Mouse (Mus musculus): ENCODE results near the gene Med20. TPM values are rescaled to one million over a fixed set of nuclear protein-coding genes. Genes with fewer than 3 reads are reported as not detected.

The Med20 gene
- 30.5 and 34.9 TPM in 2 replicates for polyA plus RNA-seq (2015; fragmentation: Nextera tagmentation; extraction: Ambion mirVana)

- Histone ChIP-seq H3K36me3 (ENCODE audit: control insufficient read depth, insufficient read depth) (peaks cover 21% of the 10 kb centered on the region), H3K27me3 (ENCODE audit: control insufficient read depth, insufficient read depth, low read length) (no peaks in the 10 kb centered on the region), H3K4me3 (ENCODE audit: low read length) (peak within 1 kb of the TSS; percentile 97), H3K9ac (ENCODE audit: low read length) (peak within 1 kb of the TSS; percentile 92), H3K27ac (ENCODE audit: low read length) (peak within 1 kb of the TSS; percentile 71), H3K4me2 (ENCODE audit: low read depth, low read length) (peak within 1 kb of the TSS; percentile 92), H3K9me3 (replicated peaks; ENCODE audit: control insufficient read depth, low read length) (no peaks in the 10 kb centered on the region), H3K4me1 (ENCODE audit: control insufficient read depth, insufficient read depth, low read length) (peaks cover 20% of the 10 kb centered on the region)
- ATAC-seq (replicated peaks; ENCODE audit: extremely low read depth, insufficient read depth, low FRiP score): peak; percentile 95
- WGBS: under 1% methylated on average over 59 of the region's 59 CpGs
Observed at GRCm38 (mm10) chr17:47610849-47611660, at the start of gene Med20, which contains the start of the genes Bysl and Gm20517. TSS of gene Med20 (plus strand) at chr17:47611582. TSS of gene Bysl (minus strand) at chr17:47611492. TSS of gene Gm20517 (plus strand) at chr17:47611589.

- no peak for ATAC-seq (replicated peaks; ENCODE audit: extremely low read depth, insufficient read depth, low FRiP score)
- Histone ChIP-seq H3K36me3 (ENCODE audit: control insufficient read depth, insufficient read depth) (no peaks in the 10 kb centered on the region), H3K27ac (ENCODE audit: low read length) (no peak overlapping the region), H3K4me2 (ENCODE audit: low read depth, low read length) (no peak overlapping the region), H3K9me3 (replicated peaks; ENCODE audit: control insufficient read depth, low read length) (no peaks in the 10 kb centered on the region), H3K27me3 (ENCODE audit: control insufficient read depth, insufficient read depth, low read length) (no peaks in the 10 kb centered on the region), H3K9ac (ENCODE audit: low read length) (no peak overlapping the region), H3K4me3 (ENCODE audit: low read length) (no peak overlapping the region), H3K4me1 (ENCODE audit: control insufficient read depth, insufficient read depth, low read length) (peaks cover 7% of the 10 kb centered on the region)
- 84% methylated on average over 6 of the region's 6 CpGs for WGBS
Observed at GRCm38 (mm10) chr17:47562875-47563274, 48.5 kb upstream of the Med20 start.

- ATAC-seq (replicated peaks; ENCODE audit: extremely low read depth, insufficient read depth, low FRiP score): no peak
- WGBS: 53% methylated on average over 5 of the region's 5 CpGs
- Histone ChIP-seq H3K36me3 (ENCODE audit: control insufficient read depth, insufficient read depth) (no peaks in the 10 kb centered on the region), H3K4me3 (ENCODE audit: low read length) (no peak overlapping the region), H3K27me3 (ENCODE audit: control insufficient read depth, insufficient read depth, low read length) (no peaks in the 10 kb centered on the region), H3K27ac (ENCODE audit: low read length) (no peak overlapping the region), H3K4me1 (ENCODE audit: control insufficient read depth, insufficient read depth, low read length) (peaks cover 5% of the 10 kb centered on the region), H3K9me3 (replicated peaks; ENCODE audit: control insufficient read depth, low read length) (no peaks in the 10 kb centered on the region), H3K4me2 (ENCODE audit: low read depth, low read length) (no peak overlapping the region), H3K9ac (ENCODE audit: low read length) (no peak overlapping the region)
Observed at GRCm38 (mm10) chr17:47564612-47565011, 46.8 kb upstream of the Med20 start.

GRCm38 (mm10) chr17:47566133-47566532 is 45.2 kb upstream of the Med20 start:
- ATAC-seq (replicated peaks; ENCODE audit: extremely low read depth, insufficient read depth, low FRiP score): no peak
- no peaks in the 10 kb centered on the region for H3K27me3 ChIP-seq (ENCODE audit: control insufficient read depth, insufficient read depth, low read length)
- no peak overlapping the region for H3K9ac ChIP-seq (ENCODE audit: low read length)
- no peak overlapping the region for H3K4me3 ChIP-seq (ENCODE audit: low read length)
- no peaks in the 10 kb centered on the region for H3K9me3 ChIP-seq (replicated peaks; ENCODE audit: control insufficient read depth, low read length)
- H3K27ac ChIP-seq (ENCODE audit: low read length): no peak overlapping the region
- H3K4me2 ChIP-seq (ENCODE audit: low read depth, low read length): no peak overlapping the region
- H3K36me3 ChIP-seq (ENCODE audit: control insufficient read depth, insufficient read depth): no peaks in the 10 kb centered on the region
- no peaks in the 10 kb centered on the region for H3K4me1 ChIP-seq (ENCODE audit: control insufficient read depth, insufficient read depth, low read length)
- 47% methylated on average over 2 of the region's 2 CpGs for WGBS

GRCm38 (mm10) chr17:47567271-47567670 is 44.1 kb upstream of the Med20 start:
- no peaks in the 10 kb centered on the region for H3K9me3 ChIP-seq (replicated peaks; ENCODE audit: control insufficient read depth, low read length)
- H3K4me2 ChIP-seq (ENCODE audit: low read depth, low read length): no peak overlapping the region
- peak overlapping the region; percentile 72 for H3K27ac ChIP-seq (ENCODE audit: low read length)
- H3K4me1 ChIP-seq (ENCODE audit: control insufficient read depth, insufficient read depth, low read length): no peaks in the 10 kb centered on the region
- no peaks in the 10 kb centered on the region for H3K36me3 ChIP-seq (ENCODE audit: control insufficient read depth, insufficient read depth)
- no peaks in the 10 kb centered on the region for H3K27me3 ChIP-seq (ENCODE audit: control insufficient read depth, insufficient read depth, low read length)
- WGBS: 60% methylated on average over 3 of the region's 3 CpGs
- peak; percentile 80 for ATAC-seq (replicated peaks; ENCODE audit: extremely low read depth, insufficient read depth, low FRiP score)
- H3K4me3 ChIP-seq (ENCODE audit: low read length): no peak overlapping the region
- no peak overlapping the region for H3K9ac ChIP-seq (ENCODE audit: low read length)

- no peak overlapping the region for H3K4me3 ChIP-seq (ENCODE audit: low read length)
- H3K36me3 ChIP-seq (ENCODE audit: control insufficient read depth, insufficient read depth): no peaks in the 10 kb centered on the region
- no peak overlapping the region for H3K9ac ChIP-seq (ENCODE audit: low read length)
- no peak for ATAC-seq (replicated peaks; ENCODE audit: extremely low read depth, insufficient read depth, low FRiP score)
- no peaks in the 10 kb centered on the region for H3K27me3 ChIP-seq (ENCODE audit: control insufficient read depth, insufficient read depth, low read length)
- no peaks in the 10 kb centered on the region for H3K9me3 ChIP-seq (replicated peaks; ENCODE audit: control insufficient read depth, low read length)
- H3K27ac ChIP-seq (ENCODE audit: low read length): no peak overlapping the region
- no peaks in the 10 kb centered on the region for H3K4me1 ChIP-seq (ENCODE audit: control insufficient read depth, insufficient read depth, low read length)
- WGBS: 80% methylated on average over 3 of the region's 3 CpGs
- H3K4me2 ChIP-seq (ENCODE audit: low read depth, low read length): no peak overlapping the region
Observed at GRCm38 (mm10) chr17:47568389-47568788, 43.0 kb upstream of the Med20 start.

- Histone ChIP-seq H3K9ac (ENCODE audit: low read length) (no peak overlapping the region), H3K4me1 (ENCODE audit: control insufficient read depth, insufficient read depth, low read length) (no peaks in the 10 kb centered on the region), H3K9me3 (replicated peaks; ENCODE audit: control insufficient read depth, low read length) (no peaks in the 10 kb centered on the region), H3K4me3 (ENCODE audit: low read length) (no peak overlapping the region), H3K4me2 (ENCODE audit: low read depth, low read length) (no peak overlapping the region), H3K27ac (ENCODE audit: low read length) (no peak overlapping the region), H3K27me3 (ENCODE audit: control insufficient read depth, insufficient read depth, low read length) (no peaks in the 10 kb centered on the region), H3K36me3 (ENCODE audit: control insufficient read depth, insufficient read depth) (no peaks in the 10 kb centered on the region)
- no peak for ATAC-seq (replicated peaks; ENCODE audit: extremely low read depth, insufficient read depth, low FRiP score)
- 89% methylated on average over 10 of the region's 10 CpGs for WGBS
Observed at GRCm38 (mm10) chr17:47568951-47569527, 42.3 kb upstream of the Med20 start.

GRCm38 (mm10) chr17:47571621-47572020 is 39.8 kb upstream of the Med20 start:
- H3K4me3 ChIP-seq (ENCODE audit: low read length): no peak overlapping the region
- H3K4me2 ChIP-seq (ENCODE audit: low read depth, low read length): no peak overlapping the region
- no peak overlapping the region for H3K27ac ChIP-seq (ENCODE audit: low read length)
- no peaks in the 10 kb centered on the region for H3K4me1 ChIP-seq (ENCODE audit: control insufficient read depth, insufficient read depth, low read length)
- no peak overlapping the region for H3K9ac ChIP-seq (ENCODE audit: low read length)
- ATAC-seq (replicated peaks; ENCODE audit: extremely low read depth, insufficient read depth, low FRiP score): no peak
- WGBS: 58% methylated on average over 7 of the region's 7 CpGs
- no peaks in the 10 kb centered on the region for H3K36me3 ChIP-seq (ENCODE audit: control insufficient read depth, insufficient read depth)
- no peaks in the 10 kb centered on the region for H3K9me3 ChIP-seq (replicated peaks; ENCODE audit: control insufficient read depth, low read length)
- no peaks in the 10 kb centered on the region for H3K27me3 ChIP-seq (ENCODE audit: control insufficient read depth, insufficient read depth, low read length)

GRCm38 (mm10) chr17:47572436-47572835 is 38.9 kb upstream of the Med20 start:
- no peak overlapping the region for H3K27ac ChIP-seq (ENCODE audit: low read length)
- no peaks in the 10 kb centered on the region for H3K9me3 ChIP-seq (replicated peaks; ENCODE audit: control insufficient read depth, low read length)
- no peak for ATAC-seq (replicated peaks; ENCODE audit: extremely low read depth, insufficient read depth, low FRiP score)
- H3K36me3 ChIP-seq (ENCODE audit: control insufficient read depth, insufficient read depth): no peaks in the 10 kb centered on the region
- H3K4me2 ChIP-seq (ENCODE audit: low read depth, low read length): no peak overlapping the region
- no peak overlapping the region for H3K4me3 ChIP-seq (ENCODE audit: low read length)
- no peaks in the 10 kb centered on the region for H3K4me1 ChIP-seq (ENCODE audit: control insufficient read depth, insufficient read depth, low read length)
- no peaks in the 10 kb centered on the region for H3K27me3 ChIP-seq (ENCODE audit: control insufficient read depth, insufficient read depth, low read length)
- H3K9ac ChIP-seq (ENCODE audit: low read length): no peak overlapping the region
